Mouse (Mus musculus) limb, embryonic 13.5 days (tissue): ENCODE results near the gene Apopt1. TPM values are rescaled to one million over a fixed set of nuclear protein-coding genes. Genes with fewer than 3 reads are reported as not detected.
"Not testable (repeated sequence)": the region's sequence is repeated elsewhere in the genome, so short reads cannot be mapped to it uniquely, and the experiment has no call there.

ENCODE experiments used
- ATAC-seq: fragments of 200-750 bp; cut with Nextera tagmentation; 2 replicates; pipeline ENCODE4 v1.8.0; 2017; ENCODE audit warnings: low read depth, moderate number of reproducible peaks, moderate TSS enrichment; ENCODE audit not compliant: low FRiP score
- H3K27ac ChIP-seq: fragments of 300-500 bp; sonication (generic); 2 replicates; pipeline ENCODE4 v1.5.1; 2015; ENCODE audit warnings: inconsistent platforms, mild to moderate bottlenecking, moderate library complexity
- H3K27me3 ChIP-seq: fragments of 300-500 bp; sonication (generic); 2 replicates; pipeline ENCODE4 v1.6.1; 2015; ENCODE audit warnings: mild to moderate bottlenecking, inconsistent platforms
- H3K36me3 ChIP-seq: fragments of 300-500 bp; sonication (generic); 2 replicates; pipeline ENCODE4 v1.6.1; 2015; ENCODE audit warnings: inconsistent platforms, mild to moderate bottlenecking, moderate library complexity
- H3K4me1 ChIP-seq: fragments of 300-500 bp; sonication (generic); 2 replicates; pipeline ENCODE4 v1.6.1; 2015; ENCODE audit warnings: inconsistent platforms
- H3K4me2 ChIP-seq: fragments of 300-500 bp; sonication (generic); replicated peaks from 2 replicates; pipeline ENCODE4 v1.6.1; 2015; ENCODE audit warnings: inconsistent platforms, mild to moderate bottlenecking, moderate library complexity
- H3K4me3 ChIP-seq: fragments of 300-500 bp; sonication (generic); 2 replicates; pipeline ENCODE4 v1.5.1; 2015; ENCODE audit warnings: moderate library complexity, mild to moderate bottlenecking, inconsistent platforms
- H3K9ac ChIP-seq: fragments of 300-500 bp; sonication (generic); 2 replicates; pipeline ENCODE4 v1.6.1; 2015; ENCODE audit warnings: mild to moderate bottlenecking, inconsistent platforms
- H3K9me3 ChIP-seq: fragments of 300-500 bp; sonication (generic); 2 replicates; pipeline ENCODE4 v1.6.1; 2016; ENCODE audit warnings: inconsistent platforms
- WGBS: fragments of 180-500 bp; shearing (Covaris S2); methylation state at CpG from one replicate; pipeline ENCODE4 v1.1.7; 2015; 5-methylcytosine and 5-hydroxymethylcytosine counted together
- polyA plus RNA-seq: library from polyadenylated mRNA; unstranded; fragments of >200 nt; fragmentation: Nextera tagmentation; extraction: Ambion mirVana; gene quantifications from 2 replicates; pipeline ENCODE4 v1.2.1, GENCODE M21; 2015

Apopt1 gene
- polyA plus RNA-seq, 1 experiment from 2014 or later = 60.8 TPM

- ATAC-seq = no peak
- Histone ChIP-seq H3K4me3 (no peak overlapping the region), H3K4me2 (no peak overlapping the region), H3K4me1 (0 out of 2 replicates have a peak, but pooled peaks cover 3% of the 10 kb centered on the region), H3K27ac (no peak overlapping the region), H3K9ac (no peak overlapping the region), H3K27me3 (no peaks in the 10 kb centered on the region), H3K36me3 (peaks cover 25% of the 10 kb centered on the region), H3K9me3 (no peaks in the 10 kb centered on the region)
- 84% methylated on average over 4 of the region's 4 CpGs for WGBS
Measured at GRCm38 (mm10) chr12:111720222-111720621, 7.2 kb downstream of the Apopt1 start.

GRCm38 (mm10) chr12:111722654-111723053 lies 9.6 kb downstream of the Apopt1 start:
- no peak overlapping the region for H3K9ac ChIP-seq
- no peak overlapping the region for H3K27ac ChIP-seq
- 74% methylated on average over 9 of the region's 9 CpGs for WGBS
- no peak overlapping the region for H3K4me3 ChIP-seq
- ATAC-seq = no peak
- H3K4me2 ChIP-seq = no peak overlapping the region
- H3K9me3 ChIP-seq = no peaks in the 10 kb centered on the region
- H3K27me3 ChIP-seq = no peaks in the 10 kb centered on the region
- peaks cover 42% of the 10 kb centered on the region for H3K36me3 ChIP-seq
- H3K4me1 ChIP-seq = 0 out of 2 replicates have a peak, but pooled peaks cover 3% of the 10 kb centered on the region

- H3K9ac ChIP-seq = no peak overlapping the region
- no peaks in the 10 kb centered on the region for H3K4me1 ChIP-seq
- WGBS = 61% methylated on average over 6 of the region's 6 CpGs
- H3K27me3 ChIP-seq = no peaks in the 10 kb centered on the region
- H3K9me3 ChIP-seq = no peaks in the 10 kb centered on the region
- H3K27ac ChIP-seq = no peak overlapping the region; the same call in 1 of the 2 replicates
- peaks cover 59% of the 10 kb centered on the region for H3K36me3 ChIP-seq
- no peak overlapping the region for H3K4me3 ChIP-seq
- no peak overlapping the region for H3K4me2 ChIP-seq
- no peak for ATAC-seq
Measured at GRCm38 (mm10) chr12:111724638-111725337, 11.7 kb downstream of the Apopt1 start.

GRCm38 (mm10) chr12:111725338-111726121 lies 12.5 kb downstream of the Apopt1 start:
- WGBS = 77% methylated on average over 12 of the region's 12 CpGs
- Histone ChIP-seq H3K4me2 (no peak overlapping the region), H3K4me1 (no peaks in the 10 kb centered on the region), H3K9me3 (no peaks in the 10 kb centered on the region), H3K36me3 (peaks cover 62% of the 10 kb centered on the region), H3K9ac (no peak overlapping the region), H3K27ac (no peak overlapping the region), H3K27me3 (no peaks in the 10 kb centered on the region), H3K4me3 (no peak overlapping the region)
- no peak for ATAC-seq

GRCm38 (mm10) chr12:111726122-111726463 lies 13.0 kb downstream of the Apopt1 start:
- no peak for ATAC-seq
- H3K36me3 ChIP-seq = peaks cover 62% of the 10 kb centered on the region
- H3K9me3 ChIP-seq = no peaks in the 10 kb centered on the region

GRCm38 (mm10) chr12:111727956-111728355 lies 14.9 kb downstream of the Apopt1 start:
- H3K4me1 ChIP-seq = 0 out of 2 replicates have a peak, but pooled peaks cover 3% of the 10 kb centered on the region
- no peaks in the 10 kb centered on the region for H3K9me3 ChIP-seq
- WGBS = 90% methylated on average over 1 of the region's 1 CpGs
- ATAC-seq = no peak
- H3K4me2 ChIP-seq = no peak overlapping the region
- H3K9ac ChIP-seq = no peak overlapping the region
- H3K36me3 ChIP-seq = peaks cover 69% of the 10 kb centered on the region
- H3K27me3 ChIP-seq = no peaks in the 10 kb centered on the region
- no peak overlapping the region for H3K27ac ChIP-seq
- no peak overlapping the region for H3K4me3 ChIP-seq

More at GRCm38 (mm10) chr12:111726122-111726463, 13.0 kb downstream of the Apopt1 start:
- no peak overlapping the region for H3K4me3 ChIP-seq
- no peak overlapping the region for H3K27ac ChIP-seq
- no peaks in the 10 kb centered on the region for H3K4me1 ChIP-seq
- H3K4me2 ChIP-seq = no peak overlapping the region
- 67% methylated on average over 4 of the region's 4 CpGs for WGBS
- no peaks in the 10 kb centered on the region for H3K27me3 ChIP-seq
- no peak overlapping the region for H3K9ac ChIP-seq

- H3K4me3 ChIP-seq = no peak overlapping the region
Measured at GRCm38 (mm10) chr12:111731822-111732807, 19.1 kb downstream of the Apopt1 start.

GRCm38 (mm10) chr12:111732921-111733320 lies 19.9 kb downstream of the Apopt1 start:
- H3K27me3 ChIP-seq = no peaks in the 10 kb centered on the region
- H3K9me3 ChIP-seq = no peaks in the 10 kb centered on the region
- no peak overlapping the region for H3K4me2 ChIP-seq
- ATAC-seq = no peak
- H3K27ac ChIP-seq = no peak overlapping the region
- H3K4me1 ChIP-seq = 0 out of 2 replicates have a peak, but pooled peaks cover 3% of the 10 kb centered on the region
- H3K9ac ChIP-seq = no peak overlapping the region; the same call in 1 of the 2 replicates
- no peak overlapping the region for H3K4me3 ChIP-seq
- peaks cover 35% of the 10 kb centered on the region for H3K36me3 ChIP-seq
- 55% methylated on average over 5 of the region's 5 CpGs for WGBS

More at GRCm38 (mm10) chr12:111731822-111732807, 19.1 kb downstream of the Apopt1 start:
- Histone ChIP-seq H3K9ac (no peak overlapping the region; the same call in 1 of the 2 replicates), H3K4me2 (peak overlapping the region; percentile 47), H3K27ac (no peak overlapping the region), H3K4me1 (0 out of 2 replicates have a peak, but pooled peaks cover 3% of the 10 kb centered on the region), H3K9me3 (no peaks in the 10 kb centered on the region), H3K36me3 (peaks cover 42% of the 10 kb centered on the region), H3K27me3 (no peaks in the 10 kb centered on the region)
- ATAC-seq = peak; percentile 82
- WGBS = 31% methylated on average over 30 of the region's 30 CpGs

GRCm38 (mm10) chr12:111734912-111735311 lies 21.9 kb downstream of the Apopt1 start:
- WGBS = 89% methylated on average over 3 of the region's 3 CpGs

GRCm38 (mm10) chr12:111736676-111737075 lies 23.6 kb downstream of the Apopt1 start:
- ATAC-seq, H3K9ac ChIP-seq, H3K27me3 ChIP-seq, H3K4me3 ChIP-seq, H3K9me3 ChIP-seq, H3K4me2 ChIP-seq, H3K27ac ChIP-seq, H3K4me1 ChIP-seq: not testable (repeated sequence)
- peaks cover 11% of the 10 kb centered on the region for H3K36me3 ChIP-seq
- 86% methylated on average over 8 of the region's 8 CpGs for WGBS

More at GRCm38 (mm10) chr12:111734912-111735311, 21.9 kb downstream of the Apopt1 start:
- H3K4me3 ChIP-seq = no peak overlapping the region
- no peak overlapping the region for H3K4me2 ChIP-seq
- no peak overlapping the region for H3K9ac ChIP-seq
- ATAC-seq = no peak
- no peaks in the 10 kb centered on the region for H3K9me3 ChIP-seq
- peaks cover 17% of the 10 kb centered on the region for H3K36me3 ChIP-seq
- 0 out of 2 replicates have a peak, but pooled peaks cover 3% of the 10 kb centered on the region for H3K4me1 ChIP-seq
- H3K27me3 ChIP-seq = no peaks in the 10 kb centered on the region
- no peak overlapping the region for H3K27ac ChIP-seq

GRCm38 (mm10) chr12:111737370-111737769 lies 24.3 kb downstream of the Apopt1 start:
- ATAC-seq = no peak
- H3K9me3 ChIP-seq = no peaks in the 10 kb centered on the region
- 69% methylated on average over 9 of the region's 9 CpGs for WGBS

More at GRCm38 (mm10) chr12:111737370-111737769, 24.3 kb downstream of the Apopt1 start:
- Histone ChIP-seq H3K9ac (no peak overlapping the region), H3K27me3 (no peaks in the 10 kb centered on the region), H3K27ac (no peak overlapping the region), H3K4me1 (0 out of 2 replicates have a peak, but pooled peaks cover 3% of the 10 kb centered on the region), H3K4me2 (no peak overlapping the region), H3K36me3 (peaks cover 9% of the 10 kb centered on the region), H3K4me3 (no peak overlapping the region)
